Mouse (Mus musculus) hindbrain, embryonic 12.5 days (tissue): ENCODE data around the gene Kcng3. TPM values are rescaled to one million over a fixed set of nuclear protein-coding genes. Genes with fewer than 3 reads are reported as not detected.

Source experiments
- ATAC-seq: fragments of 200-750 bp; cut with Nextera tagmentation; 2 replicates; pipeline ENCODE4 v1.8.0; 2017; ENCODE audit warnings: moderate TSS enrichment; ENCODE audit not compliant: low FRiP score
- H3K27ac ChIP-seq: fragments of 300-500 bp; sonication (generic); 2 replicates; pipeline ENCODE4 v1.5.1; 2016; ENCODE audit warnings: mild to moderate bottlenecking
- H3K27me3 ChIP-seq: fragments of 300-500 bp; sonication (generic); 2 replicates; pipeline ENCODE4 v1.6.1; 2016; ENCODE audit warnings: mild to moderate bottlenecking
- H3K36me3 ChIP-seq: fragments of 300-500 bp; sonication (generic); 2 replicates; pipeline ENCODE4 v1.6.1; 2016; ENCODE audit warnings: mild to moderate bottlenecking
- H3K4me1 ChIP-seq: fragments of 300-500 bp; sonication (generic); 2 replicates; pipeline ENCODE4 v1.6.1; 2016
- H3K4me2 ChIP-seq: fragments of 300-500 bp; sonication (generic); replicated peaks from 2 replicates; pipeline ENCODE4 v1.6.1; 2016; ENCODE audit warnings: mild to moderate bottlenecking
- H3K4me3 ChIP-seq: fragments of 300-500 bp; sonication (generic); 2 replicates; pipeline ENCODE4 v1.5.1; 2016; ENCODE audit warnings: mild to moderate bottlenecking
- H3K9ac ChIP-seq: fragments of 300-500 bp; sonication (generic); 2 replicates; pipeline ENCODE4 v1.6.1; 2016; ENCODE audit warnings: mild to moderate bottlenecking, moderate library complexity
- H3K9me3 ChIP-seq: fragments of 300-500 bp; sonication (generic); replicated peaks from 2 replicates; pipeline ENCODE4 v1.6.1; 2016; ENCODE audit warnings: mild to moderate bottlenecking
- WGBS: fragments of 180-500 bp; shearing (Covaris S2); methylation state at CpG from one replicate; pipeline ENCODE4 v1.1.7; 2016; 5-methylcytosine and 5-hydroxymethylcytosine counted together
- polyA plus RNA-seq: library from polyadenylated mRNA; unstranded; fragments of >200 nt; fragmentation: Nextera tagmentation; extraction: Ambion mirVana; gene quantifications from 2 replicates; pipeline ENCODE4 v1.2.1, GENCODE M21; 2016

The Kcng3 gene
- polyA plus RNA-seq, 1 experiment from 2014 or later, result 0.14 TPM

DNA sequence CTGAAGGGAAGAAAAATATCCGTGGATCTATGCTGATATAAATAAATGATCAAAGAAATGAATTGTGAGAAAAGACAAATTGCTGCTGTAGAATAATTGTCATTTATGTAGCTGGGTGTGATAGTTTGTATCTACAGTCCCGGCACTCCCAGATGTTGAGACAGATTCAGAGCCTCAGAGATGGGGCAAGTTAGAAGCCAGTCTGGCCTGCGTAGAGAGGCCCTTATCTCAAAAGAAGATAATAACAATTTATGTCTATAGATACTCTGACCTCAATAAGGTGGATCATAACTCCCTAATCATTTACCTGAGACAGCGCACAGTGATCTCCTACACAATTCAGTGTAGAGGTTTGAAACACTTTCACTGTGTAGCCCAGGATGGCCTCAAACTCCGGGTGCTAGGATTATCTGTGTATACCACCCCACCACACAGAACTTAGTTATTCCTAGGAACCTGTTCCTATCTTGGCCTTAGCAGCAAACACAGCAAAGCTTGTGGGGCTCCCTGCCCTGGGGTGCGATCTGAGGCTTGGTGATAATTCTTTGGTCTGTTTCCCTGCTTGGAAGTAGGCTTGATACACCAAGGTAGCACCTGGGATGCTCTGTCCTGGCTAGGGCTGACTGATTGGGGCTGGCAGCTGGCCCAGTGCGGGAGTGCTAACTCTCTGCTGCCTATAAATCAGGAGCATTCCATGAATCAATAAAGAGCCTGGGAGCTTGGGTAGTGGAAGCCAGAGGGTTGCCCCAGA lies 19.4 kb upstream of the Kcng3 start:
- 87% methylated on average over 7 of the region's 7 CpGs for WGBS
- Histone ChIP-seq H3K9me3 (no peaks in the 10 kb centered on the region), H3K27ac (no peak overlapping the region), H3K9ac (no peak overlapping the region), H3K4me2 (no peak overlapping the region), H3K36me3 (no peaks in the 10 kb centered on the region), H3K4me1 (no peaks in the 10 kb centered on the region), H3K4me3 (no peak overlapping the region), H3K27me3 (no peaks in the 10 kb centered on the region)
- no peak for ATAC-seq

DNA sequence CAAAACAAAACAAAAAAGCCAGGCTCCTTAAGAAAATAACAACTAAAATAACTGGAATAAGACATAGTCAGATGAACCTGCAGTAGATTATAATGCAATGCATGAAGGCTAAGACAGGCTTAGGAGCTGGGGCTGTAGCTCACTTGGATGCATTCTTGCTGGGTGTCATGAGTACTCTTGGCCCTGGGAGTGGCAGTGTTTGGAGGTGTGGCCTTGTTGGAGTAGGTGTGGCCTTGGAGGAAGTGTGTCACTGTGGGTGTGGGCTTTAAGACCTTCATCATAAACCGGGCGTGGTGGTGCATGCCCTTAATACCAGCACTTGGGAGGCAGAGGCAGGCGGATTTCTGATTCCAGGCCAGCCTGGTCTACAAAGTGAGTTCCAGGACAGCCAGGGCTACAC lies 18.3 kb upstream of the Kcng3 start:
- 90% methylated on average over 3 of the region's 3 CpGs for WGBS
- ATAC-seq, result no peak
- Histone ChIP-seq H3K27ac (no peak overlapping the region), H3K4me3 (no peak overlapping the region), H3K36me3 (no peaks in the 10 kb centered on the region), H3K9ac (no peak overlapping the region), H3K9me3 (no peaks in the 10 kb centered on the region), H3K4me2 (no peak overlapping the region), H3K27me3 (no peaks in the 10 kb centered on the region), H3K4me1 (no peaks in the 10 kb centered on the region)

DNA sequence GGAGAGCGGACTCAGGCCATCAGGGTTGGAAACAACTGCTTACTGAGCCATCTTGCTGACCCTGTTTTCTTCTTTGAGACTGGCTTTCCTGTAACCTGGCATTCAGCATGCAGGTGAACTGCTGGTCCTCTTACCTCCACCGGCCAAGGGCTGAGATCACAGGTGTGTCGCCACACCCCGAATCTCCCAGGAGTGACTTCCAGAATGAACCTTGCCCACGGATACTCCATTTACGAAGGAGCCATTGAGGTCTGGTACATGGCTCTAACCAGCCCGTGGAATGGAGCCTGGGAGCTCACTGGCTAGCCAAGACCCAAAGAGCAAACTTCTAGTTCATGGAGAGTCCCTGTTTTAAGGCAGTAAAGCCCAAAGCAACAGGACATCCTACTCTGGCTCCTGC lies 15.7 kb upstream of the Kcng3 start:
- Histone ChIP-seq H3K9ac (no peak overlapping the region), H3K4me3 (no peak overlapping the region)
- no peak for ATAC-seq

DNA sequence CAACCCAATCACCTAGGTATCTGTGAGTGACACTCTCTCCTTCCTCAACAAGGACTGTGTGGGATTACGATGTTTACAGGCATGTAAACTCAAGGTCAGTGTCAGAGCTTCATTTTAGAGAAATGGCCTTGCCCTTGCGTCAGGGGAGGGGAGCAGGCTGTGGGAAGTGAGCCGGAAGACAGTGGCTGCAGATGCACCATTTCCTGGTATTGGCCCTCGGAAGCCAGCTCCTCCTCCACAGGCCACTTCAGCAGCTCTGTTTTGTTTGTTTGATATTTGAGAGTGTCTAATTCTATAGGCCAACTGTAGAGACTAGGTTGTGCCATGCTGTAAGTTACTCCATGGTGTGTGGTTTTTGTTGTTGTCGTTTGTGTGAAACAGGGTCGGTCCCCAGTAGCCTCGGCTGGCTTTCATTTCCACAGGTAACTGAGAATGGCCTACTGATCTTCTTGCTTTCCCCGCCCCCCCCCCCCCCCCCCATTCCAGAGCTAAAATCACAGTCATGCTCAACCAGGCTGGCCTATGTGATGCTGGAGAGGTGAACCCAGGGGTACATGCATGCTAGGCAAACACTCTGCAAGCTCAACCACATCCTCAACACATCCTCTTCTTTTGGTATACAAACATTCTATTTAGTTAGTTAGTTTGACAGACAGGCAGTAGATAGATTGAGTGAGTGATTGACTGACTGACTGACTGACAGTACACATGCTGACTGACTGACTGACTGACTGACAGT lies 14.9 kb upstream of the Kcng3 start:
- Histone ChIP-seq H3K36me3 (no peaks in the 10 kb centered on the region), H3K4me3 (no peak overlapping the region), H3K4me1 (no peaks in the 10 kb centered on the region), H3K9me3 (no peaks in the 10 kb centered on the region), H3K9ac (no peak overlapping the region), H3K4me2 (no peak overlapping the region), H3K27me3 (no peaks in the 10 kb centered on the region), H3K27ac (no peak overlapping the region)
- whole genome bisulfite sequencing, result 78% methylated on average over 8 of the region's 8 CpGs
- ATAC-seq, result no peak

More for the DNA sequence above, 15.7 kb upstream of the Kcng3 start:
- Histone ChIP-seq H3K4me1 (no peaks in the 10 kb centered on the region), H3K27ac (no peak overlapping the region), H3K4me2 (no peak overlapping the region), H3K27me3 (no peaks in the 10 kb centered on the region), H3K9me3 (no peaks in the 10 kb centered on the region), H3K36me3 (no peaks in the 10 kb centered on the region)
- WGBS, result 94% methylated on average over 7 of the region's 7 CpGs

DNA sequence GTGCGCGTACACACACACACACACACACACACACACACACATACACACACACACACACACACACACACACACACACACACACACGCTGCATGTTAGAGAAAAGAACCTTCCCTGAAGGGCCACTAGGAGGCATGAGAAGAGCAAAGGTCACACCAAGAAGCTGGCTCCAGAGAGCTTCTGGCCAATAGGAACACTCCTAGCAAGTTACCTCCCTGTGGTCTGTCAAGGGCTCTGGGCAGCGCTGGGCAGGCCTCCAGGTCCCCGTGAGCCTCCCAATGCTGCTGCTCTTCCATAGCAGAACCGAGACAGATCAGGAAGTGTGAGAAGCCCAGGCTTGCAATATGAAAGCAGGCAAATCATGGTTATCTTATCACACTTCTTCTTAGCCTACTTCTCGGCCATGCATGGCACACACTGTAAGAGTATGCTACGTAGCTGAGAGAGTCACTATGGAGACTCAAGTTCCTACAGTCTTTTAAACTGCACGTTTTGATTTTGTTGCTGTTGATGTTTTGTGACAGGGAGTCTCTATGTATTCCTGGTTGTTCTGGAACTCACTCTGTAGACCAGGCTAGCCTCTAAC lies 13.6 kb upstream of the Kcng3 start:
- H3K36me3 ChIP-seq, result no peaks in the 10 kb centered on the region
- H3K27me3 ChIP-seq, result no peaks in the 10 kb centered on the region
- no peak overlapping the region for H3K9ac ChIP-seq
- no peaks in the 10 kb centered on the region for H3K4me1 ChIP-seq
- H3K4me3 ChIP-seq, result no peak overlapping the region
- no peaks in the 10 kb centered on the region for H3K9me3 ChIP-seq
- whole genome bisulfite sequencing, result 55% methylated on average over 7 of the region's 9 CpGs
- no peak overlapping the region for H3K27ac ChIP-seq
- no peak for ATAC-seq
- no peak overlapping the region for H3K4me2 ChIP-seq

DNA sequence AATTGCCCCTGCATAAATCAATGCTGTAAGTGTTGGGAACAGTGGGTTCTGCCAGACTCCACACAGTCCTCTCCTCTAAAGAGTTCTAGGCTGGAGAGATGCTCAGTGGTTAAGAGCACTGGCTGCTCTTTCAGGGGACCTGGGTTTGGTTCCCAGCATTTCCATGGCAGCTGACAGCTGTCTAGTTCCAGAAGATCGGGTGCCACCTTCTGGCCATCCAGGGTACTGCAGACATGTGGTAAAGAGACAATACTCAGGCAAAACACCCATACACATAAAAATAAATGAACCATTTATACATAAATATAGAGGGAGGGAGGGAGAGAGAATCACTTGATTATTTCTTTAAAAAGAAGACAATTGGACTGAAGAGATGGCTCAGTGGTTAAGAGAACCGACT lies 5.7 kb upstream of the Kcng3 start:
- H3K4me3 ChIP-seq, result no peak overlapping the region
- no peak overlapping the region for H3K9ac ChIP-seq
- H3K4me2 ChIP-seq, result no peak overlapping the region
- ATAC-seq, result no peak
- H3K9me3 ChIP-seq, result 0 out of 2 replicates have a peak, but pooled peaks cover 3% of the 10 kb centered on the region
- H3K27ac ChIP-seq, result no peak overlapping the region
- no peaks in the 10 kb centered on the region for H3K36me3 ChIP-seq
- WGBS, result 83% methylated on average over 2 of the region's 2 CpGs
- peaks cover 24% of the 10 kb centered on the region for H3K27me3 ChIP-seq
- peaks cover 8% of the 10 kb centered on the region for H3K4me1 ChIP-seq

DNA sequence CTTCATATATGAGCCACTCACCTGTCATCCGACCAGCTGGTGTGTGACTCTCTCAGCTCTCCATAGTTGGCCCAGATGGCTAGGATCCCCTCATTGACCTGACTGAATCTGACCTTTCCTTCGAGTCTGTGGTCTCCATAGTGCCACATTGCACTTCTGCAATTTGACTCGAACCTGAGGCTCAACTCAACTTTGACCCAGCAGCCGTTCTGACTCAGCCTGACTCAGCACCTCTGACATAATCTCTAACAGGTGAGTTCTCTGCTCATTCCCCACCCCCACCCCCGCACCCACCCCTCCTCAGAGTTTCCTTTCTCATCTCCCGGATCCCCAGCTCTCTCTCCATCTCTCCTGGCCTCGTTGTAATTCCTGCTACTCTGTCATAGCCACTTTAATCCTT lies 4.7 kb upstream of the Kcng3 start:
- H3K4me3 ChIP-seq, result no peak overlapping the region
- 87% methylated on average over 7 of the region's 7 CpGs for WGBS
- no peak overlapping the region for H3K27ac ChIP-seq
- no peaks in the 10 kb centered on the region for H3K36me3 ChIP-seq
- H3K9me3 ChIP-seq, result 0 out of 2 replicates have a peak, but pooled peaks cover 3% of the 10 kb centered on the region
- peaks cover 16% of the 10 kb centered on the region for H3K4me1 ChIP-seq
- no peak overlapping the region for H3K4me2 ChIP-seq
- H3K27me3 ChIP-seq, result peaks cover 34% of the 10 kb centered on the region
- no peak overlapping the region for H3K9ac ChIP-seq
- ATAC-seq, result no peak

DNA sequence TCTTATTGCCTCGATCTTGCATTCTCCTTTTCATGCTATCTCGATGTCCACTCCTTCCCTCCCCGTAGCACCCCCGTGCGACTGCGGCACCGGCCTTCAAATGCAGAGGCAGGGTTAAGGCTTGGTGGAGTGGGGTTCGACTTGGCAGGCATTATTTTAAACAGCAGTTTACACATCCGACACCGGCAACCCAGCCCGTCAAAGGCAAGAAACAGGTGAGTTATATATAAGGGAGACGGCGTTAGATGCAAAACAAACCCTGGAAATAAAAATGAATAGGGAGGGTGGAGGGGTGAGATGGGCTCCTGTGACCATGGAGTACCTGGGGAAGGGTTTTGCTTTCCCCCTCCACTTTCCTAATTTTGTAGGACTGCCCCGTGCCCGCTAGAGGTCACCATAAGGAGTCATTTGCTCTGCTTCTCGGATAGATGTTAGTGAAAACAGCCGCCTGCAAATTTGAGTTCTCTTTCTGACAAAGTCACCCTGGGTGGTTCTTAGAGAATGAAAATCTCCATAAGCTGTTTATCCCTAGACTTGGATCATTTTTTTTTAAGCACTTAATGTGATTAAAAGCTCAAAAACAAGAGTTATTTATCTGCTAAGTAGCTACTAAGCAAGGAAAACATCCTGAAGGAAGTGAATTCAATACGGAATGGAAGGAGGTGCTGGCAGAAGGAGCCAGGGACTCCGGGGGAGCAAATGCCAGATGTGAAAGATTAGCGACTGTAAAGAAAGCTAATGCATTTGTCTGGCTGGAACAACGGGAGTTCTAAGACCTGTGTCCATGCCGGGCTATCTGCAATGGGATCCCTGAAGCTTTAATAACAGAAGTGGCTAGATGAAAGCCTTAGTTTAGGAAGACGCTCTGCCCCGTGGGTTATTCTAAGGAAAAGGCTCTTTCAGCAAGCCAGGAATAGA lies 1.2 kb upstream of the Kcng3 start:
- Histone ChIP-seq H3K36me3 (no peaks in the 10 kb centered on the region), H3K4me2 (peak overlapping the region; percentile 95), H3K9ac (peak overlapping the region; percentile 63), H3K9me3 (0 out of 2 replicates have a peak, but pooled peaks cover 3% of the 10 kb centered on the region), H3K27ac (no peak overlapping the region), H3K4me1 (peaks cover 24% of the 10 kb centered on the region), H3K27me3 (peaks cover 68% of the 10 kb centered on the region), H3K4me3 (peak overlapping the region; percentile 58)
- no peak for ATAC-seq
- WGBS, result 1% methylated on average over 24 of the region's 24 CpGs

DNA sequence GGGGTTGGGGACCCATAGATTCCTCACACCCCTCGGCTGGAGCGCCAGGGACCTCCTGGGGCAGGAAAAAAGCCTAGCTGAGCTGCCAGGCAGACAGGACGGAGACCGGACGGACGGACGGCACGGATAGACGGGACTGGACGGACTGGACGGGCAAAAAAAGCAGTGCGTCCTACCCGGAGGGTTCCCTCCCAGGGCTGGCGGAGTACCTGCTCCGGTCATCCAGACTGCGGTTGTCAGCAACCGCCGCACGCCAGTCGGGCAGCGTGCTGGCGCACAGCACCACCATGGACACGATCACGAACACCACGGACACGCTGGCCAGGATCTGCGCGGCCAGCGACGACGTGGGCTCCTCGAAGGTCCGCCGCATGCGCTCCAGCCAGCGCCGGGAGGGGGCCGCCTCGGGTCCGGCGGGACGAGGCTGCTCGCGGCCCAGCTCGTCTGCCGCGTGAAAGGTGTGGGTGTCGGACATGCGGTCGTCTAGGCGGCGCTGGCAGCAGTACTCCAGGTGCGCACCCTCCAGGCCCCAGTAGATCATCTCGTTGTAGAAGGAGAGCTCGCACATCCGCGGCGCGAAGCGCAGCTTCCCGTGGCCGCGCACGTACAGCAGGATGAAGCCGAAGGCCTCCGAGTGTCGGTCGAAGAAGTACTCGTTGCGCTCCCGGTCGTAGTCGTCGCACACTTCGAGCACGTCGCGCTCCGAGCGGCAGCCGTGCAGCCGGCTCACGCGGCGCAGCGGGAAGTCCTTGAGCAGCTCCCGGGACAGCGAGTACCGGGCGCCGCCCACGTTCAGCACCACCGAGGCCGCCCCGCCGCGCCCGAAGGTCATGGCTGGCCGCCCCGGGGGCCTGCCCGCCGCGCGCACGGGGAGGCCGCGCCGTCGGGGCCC lies 662 bp downstream of the Kcng3 start:
- Histone ChIP-seq H3K27me3 (peaks cover 82% of the 10 kb centered on the region), H3K9ac (peak overlapping the region; percentile 63), H3K9me3 (0 out of 2 replicates have a peak, but pooled peaks cover 5% of the 10 kb centered on the region), H3K27ac (no peak overlapping the region), H3K4me1 (peaks cover 24% of the 10 kb centered on the region), H3K36me3 (no peaks in the 10 kb centered on the region), H3K4me2 (peak overlapping the region; percentile 95), H3K4me3 (peak overlapping the region; percentile 58)
- WGBS, result 2% methylated on average over 105 of the region's 109 CpGs
- peak; percentile 54 for ATAC-seq

DNA sequence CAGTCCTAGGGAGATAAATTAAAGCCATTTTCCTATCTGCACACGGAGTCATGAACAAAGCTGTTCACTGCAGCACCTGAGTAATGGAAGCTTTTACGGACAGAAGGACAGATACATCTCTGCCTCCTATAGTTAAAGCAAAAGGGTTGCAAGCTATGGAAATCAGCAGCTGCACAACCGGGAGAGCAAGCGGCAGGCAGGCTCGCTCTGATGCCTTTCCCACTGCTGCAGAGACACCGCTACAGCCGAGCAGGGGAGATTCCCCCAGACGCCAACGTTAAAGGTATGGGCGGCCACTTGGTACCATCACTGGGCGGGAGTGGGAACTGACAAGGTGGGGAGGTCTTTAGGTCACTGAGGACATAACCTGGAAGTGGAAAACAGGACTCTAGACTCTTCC lies 17.8 kb downstream of the Kcng3 start:
- no peaks in the 10 kb centered on the region for H3K27me3 ChIP-seq
- no peak overlapping the region for H3K27ac ChIP-seq
- no peak overlapping the region for H3K9ac ChIP-seq
- no peaks in the 10 kb centered on the region for H3K4me1 ChIP-seq
- 38% methylated on average over 11 of the region's 11 CpGs for WGBS
- 0 out of 2 replicates have a peak, but pooled peaks cover 7% of the 10 kb centered on the region for H3K9me3 ChIP-seq
- H3K36me3 ChIP-seq, result no peaks in the 10 kb centered on the region
- no peak overlapping the region for H3K4me3 ChIP-seq
- ATAC-seq, result no peak
- peak overlapping the region; percentile 11; the same call in 1 of the 2 replicates for H3K4me2 ChIP-seq

DNA sequence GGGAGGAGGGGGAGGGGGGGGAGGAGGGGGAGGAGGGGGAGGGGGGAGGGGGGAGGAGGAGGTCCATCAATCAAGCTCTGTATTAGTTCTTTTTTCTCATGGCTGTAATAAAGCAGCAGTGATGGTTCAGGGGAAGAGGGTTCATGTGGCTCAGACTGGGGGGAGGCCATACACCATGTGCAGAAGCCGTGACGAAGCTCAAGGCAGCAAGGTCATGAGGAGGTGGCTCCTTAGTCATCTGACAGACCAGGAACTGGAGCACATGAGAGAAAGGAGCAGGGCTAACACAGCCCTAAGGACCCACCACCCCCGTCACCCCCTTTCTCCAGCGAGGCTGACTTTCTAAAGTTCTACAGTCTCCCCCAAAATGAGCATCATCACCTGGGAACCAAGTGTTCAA lies 22.2 kb downstream of the Kcng3 start:
- 0 out of 2 replicates have a peak, but pooled peaks cover 7% of the 10 kb centered on the region for H3K9me3 ChIP-seq
- H3K9ac ChIP-seq, result no peak overlapping the region
- WGBS, result 63% methylated on average over 4 of the region's 4 CpGs
- no peaks in the 10 kb centered on the region for H3K36me3 ChIP-seq
- no peak overlapping the region for H3K4me2 ChIP-seq
- H3K4me3 ChIP-seq, result no peak overlapping the region
- no peaks in the 10 kb centered on the region for H3K27me3 ChIP-seq
- H3K27ac ChIP-seq, result no peak overlapping the region
- ATAC-seq, result no peak
- H3K4me1 ChIP-seq, result no peaks in the 10 kb centered on the region
